Mouse (Mus musculus) MEL (cell line): ENCODE results near the gene Surf2. TPM values are rescaled to one million over a fixed set of nuclear protein-coding genes. Genes with fewer than 3 reads are reported as not detected.

Source experiments
- DNase-seq: peaks from one replicate; pipeline ENCODE4 v3.0.0; 2011; ENCODE audit warnings: low read depth, low spot score
- H3K27ac ChIP-seq: 2 replicates; pipeline ENCODE4 v1.5.1; 2012; ENCODE audit warnings: low read depth, mild to moderate bottlenecking, control low read depth, low read length, moderate library complexity; ENCODE audit not compliant: control insufficient read depth
- H3K27me3 ChIP-seq, 2 experiments: fragments of 150-350 bp in 1 of 2; sonication (generic) in 1 of 2; 2 replicates each; pipeline ENCODE4 v1.6.1; 2012; ENCODE audit warnings: low read length in 2 of 2, mild to moderate bottlenecking in 2 of 2, improper control_type of control experiment in 1 of 2, moderate library complexity in 1 of 2; ENCODE audit not compliant: insufficient read depth in 2 of 2, control insufficient read depth in 1 of 2
- H3K36me3 ChIP-seq, 2 experiments: 2 replicates each; pipeline ENCODE4 v1.6.1; 2012 to 2014; ENCODE audit warnings: low read length in 2 of 2, improper control_type of control experiment in 1 of 2, inconsistent platforms in 1 of 2, mild to moderate bottlenecking in 1 of 2; ENCODE audit not compliant: insufficient read depth in 2 of 2, control insufficient read depth in 1 of 2
- H3K4me1 ChIP-seq, 2 experiments: fragments of 150-350 bp in 1 of 2; sonication (generic) in 1 of 2; 2 replicates each; pipeline ENCODE4 v1.6.1; 2012; ENCODE audit warnings: low read length in 2 of 2, improper control_type of control experiment in 1 of 2, mild to moderate bottlenecking in 1 of 2; ENCODE audit not compliant: insufficient read depth in 2 of 2, control insufficient read depth in 1 of 2
- H3K4me3 ChIP-seq, 2 experiments: fragments of 150-350 bp in 1 of 2; sonication (generic) in 1 of 2; 2 replicates each; pipeline ENCODE4 v1.5.1; 2012; ENCODE audit warnings: low read depth in 2 of 2, low read length in 2 of 2, mild to moderate bottlenecking in 2 of 2, moderate library complexity in 2 of 2, control low read depth in 1 of 2, improper control_type of control experiment in 1 of 2; ENCODE audit not compliant: control insufficient read depth in 1 of 2, insufficient read depth in 1 of 2
- H3K79me2 ChIP-seq: 2 replicates; pipeline ENCODE4 v1.6.1; 2012; ENCODE audit warnings: mild to moderate bottlenecking, low read length, moderate library complexity; ENCODE audit not compliant: control insufficient read depth, poor library complexity, insufficient read depth
- H3K9ac ChIP-seq: 2 replicates; pipeline ENCODE4 v1.6.1; 2012; ENCODE audit warnings: low read depth, mild to moderate bottlenecking, control low read depth, low read length, moderate library complexity; ENCODE audit not compliant: control insufficient read depth, poor library complexity, severe bottlenecking
- H3K9me3 ChIP-seq: fragments of 150-350 bp; sonication (generic); replicated peaks from 2 replicates; pipeline ENCODE4 v1.6.1; 2012; ENCODE audit warnings: mild to moderate bottlenecking, low read length, improper control_type of control experiment, moderate library complexity; ENCODE audit not compliant: insufficient read depth
- BHLHE40 ChIP-seq: IDR thresholded peaks from 2 replicates; pipeline ENCODE4 v1.6.1; 2012; ENCODE audit warnings: low read depth, mild to moderate bottlenecking, inconsistent platforms, low read length, improper control_type of control experiment, borderline replicate concordance
- CHD1 ChIP-seq: IDR thresholded peaks from 2 replicates; pipeline ENCODE4 v1.6.1; 2012; ENCODE audit warnings: low read depth, mild to moderate bottlenecking, inconsistent platforms, low read length, improper control_type of control experiment
- CHD2 ChIP-seq: IDR thresholded peaks from 2 replicates; pipeline ENCODE4 v1.6.1; 2011; ENCODE audit warnings: low read length, improper control_type of control experiment
- CTCF ChIP-seq, 3 experiments: IDR thresholded peaks in 2 of 3; conservative IDR thresholded peaks in 1 of 3; 2 replicates each; pipeline ENCODE4 v1.5.1; 2011 to 2012; ENCODE audit warnings: low read length in 3 of 3, low read depth in 2 of 3, mild to moderate bottlenecking in 2 of 3, improper control_type of control experiment in 1 of 3, inconsistent platforms in 1 of 3, mixed read lengths in 1 of 3, moderate library complexity in 1 of 3; ENCODE audit not compliant: control insufficient read depth in 1 of 3, insufficient read depth in 1 of 3, poor library complexity in 1 of 3, severe bottlenecking in 1 of 3
- E2F4 ChIP-seq: IDR thresholded peaks from 2 replicates; pipeline ENCODE4 v1.6.1; 2011; ENCODE audit warnings: low read depth, low read length, improper control_type of control experiment, borderline replicate concordance
- ELF1 ChIP-seq: IDR thresholded peaks from 2 replicates; pipeline ENCODE4 v1.6.1; 2014; ENCODE audit warnings: low read depth, mild to moderate bottlenecking, inconsistent platforms, low read length, improper control_type of control experiment, moderate library complexity
- ETS1 ChIP-seq: IDR thresholded peaks from 2 replicates; pipeline ENCODE4 v1.6.1; 2012; ENCODE audit warnings: low read depth, mild to moderate bottlenecking, inconsistent platforms, low read length, improper control_type of control experiment, moderate library complexity
- GABPA ChIP-seq: IDR thresholded peaks from 2 replicates; pipeline ENCODE4 v1.6.1; 2012; ENCODE audit warnings: low read depth, mild to moderate bottlenecking, inconsistent platforms, low read length, improper control_type of control experiment, moderate library complexity
- GATA1 ChIP-seq: IDR thresholded peaks from 2 replicates; pipeline ENCODE4 v1.6.1; 2011; ENCODE audit warnings: low read depth, low read length, improper control_type of control experiment
- JUND ChIP-seq: IDR thresholded peaks from 2 replicates; pipeline ENCODE4 v1.6.1; 2011; ENCODE audit warnings: low read depth, mild to moderate bottlenecking, improper control_type of control experiment, low read length
- KAT2A ChIP-seq: conservative IDR thresholded peaks from 2 replicates; pipeline ENCODE4 v1.6.1; 2012; ENCODE audit warnings: low read depth, low read length, improper control_type of control experiment, inconsistent platforms
- MAFK ChIP-seq: IDR thresholded peaks from 2 replicates; pipeline ENCODE4 v1.6.1; 2011; ENCODE audit warnings: low read depth, mild to moderate bottlenecking, low read length, improper control_type of control experiment, borderline replicate concordance
- MAX ChIP-seq: IDR thresholded peaks from 2 replicates; pipeline ENCODE4 v1.6.1; 2011; ENCODE audit warnings: low read length, improper control_type of control experiment
- MAZ ChIP-seq: IDR thresholded peaks from 2 replicates; pipeline ENCODE4 v1.6.1; 2012; ENCODE audit warnings: low read depth, mild to moderate bottlenecking, inconsistent platforms, low read length, improper control_type of control experiment
- MEF2A ChIP-seq: IDR thresholded peaks from 2 replicates; pipeline ENCODE4 v1.6.1; 2014; ENCODE audit warnings: low read depth, mild to moderate bottlenecking, inconsistent platforms, low read length, improper control_type of control experiment; ENCODE audit not compliant: poor library complexity, insufficient replicate concordance, severe bottlenecking; ENCODE audit errors: extremely low read depth
- MXI1 ChIP-seq: IDR thresholded peaks from 2 replicates; pipeline ENCODE4 v1.6.1; 2011; ENCODE audit warnings: mild to moderate bottlenecking, low read depth, low read length, improper control_type of control experiment
- MYB ChIP-seq: IDR thresholded peaks from 2 replicates; pipeline ENCODE4 v1.6.1; 2011; ENCODE audit warnings: mild to moderate bottlenecking, low read depth, low read length, improper control_type of control experiment
- MYC ChIP-seq: IDR thresholded peaks from 2 replicates; pipeline ENCODE4 v1.6.1; 2011; ENCODE audit warnings: low read depth, mild to moderate bottlenecking, low read length, improper control_type of control experiment, moderate library complexity
- NELFE ChIP-seq: IDR thresholded peaks from 2 replicates; pipeline ENCODE4 v1.6.1; 2011; ENCODE audit warnings: low read depth, low read length, improper control_type of control experiment
- NRF1 ChIP-seq: IDR thresholded peaks from 2 replicates; pipeline ENCODE4 v1.6.1; 2014; ENCODE audit warnings: low read depth, mild to moderate bottlenecking, inconsistent platforms, low read length, improper control_type of control experiment, moderate library complexity; ENCODE audit not compliant: poor library complexity, insufficient read depth, severe bottlenecking
- POLR2A ChIP-seq, 2 experiments: IDR thresholded peaks; 2 replicates each; pipeline ENCODE4 v1.6.1; 2011 to 2012; ENCODE audit warnings: low read length in 2 of 2, mild to moderate bottlenecking in 2 of 2, control low read depth in 1 of 2, improper control_type of control experiment in 1 of 2, low read depth in 1 of 2, moderate library complexity in 1 of 2; ENCODE audit not compliant: control insufficient read depth in 1 of 2, insufficient read depth in 1 of 2, poor library complexity in 1 of 2
- POLR2AphosphoS2 ChIP-seq: IDR thresholded peaks from 2 replicates; pipeline ENCODE4 v1.6.1; 2011; ENCODE audit warnings: low read length, improper control_type of control experiment
- POLR2AphosphoS5 ChIP-seq: IDR thresholded peaks from 2 replicates; pipeline ENCODE4 v1.6.1; 2012; ENCODE audit warnings: low read depth, borderline replicate concordance, mild to moderate bottlenecking, inconsistent platforms, low read length, moderate library complexity, mixed read lengths
- RAD21 ChIP-seq: IDR thresholded peaks from 2 replicates; pipeline ENCODE4 v1.6.1; 2011; ENCODE audit warnings: mild to moderate bottlenecking, low read depth, low read length, improper control_type of control experiment
- RCOR1 ChIP-seq: IDR thresholded peaks from 2 replicates; pipeline ENCODE4 v1.6.1; 2012; ENCODE audit warnings: low read depth, mild to moderate bottlenecking, inconsistent platforms, low read length, improper control_type of control experiment
- SIN3A ChIP-seq: IDR thresholded peaks from 2 replicates; pipeline ENCODE4 v1.6.1; 2012; ENCODE audit warnings: low read length, improper control_type of control experiment, inconsistent platforms
- SMC3 ChIP-seq: IDR thresholded peaks from 2 replicates; pipeline ENCODE4 v1.6.1; 2011; ENCODE audit warnings: low read depth, low read length, improper control_type of control experiment
- TAL1 ChIP-seq: IDR thresholded peaks from 2 replicates; pipeline ENCODE4 v1.6.1; 2012; ENCODE audit warnings: mild to moderate bottlenecking, inconsistent platforms, low read length, moderate library complexity, mixed read lengths
- TBP ChIP-seq: IDR thresholded peaks from 2 replicates; pipeline ENCODE4 v1.8.0; 2011; ENCODE audit warnings: low read depth, low read length, improper control_type of control experiment
- UBTF ChIP-seq: IDR thresholded peaks from 2 replicates; pipeline ENCODE4 v1.6.1; 2012; ENCODE audit warnings: low read depth, mild to moderate bottlenecking, inconsistent platforms, low read length, improper control_type of control experiment, moderate library complexity, borderline replicate concordance; ENCODE audit not compliant: insufficient read depth
- USF1 ChIP-seq: IDR thresholded peaks from 2 replicates; pipeline ENCODE4 v1.6.1; 2014; ENCODE audit warnings: low read depth, mild to moderate bottlenecking, inconsistent platforms, low read length, improper control_type of control experiment, moderate library complexity
- USF2 ChIP-seq, 2 experiments: IDR thresholded peaks; 2 replicates each; pipeline ENCODE4 v1.6.1; 2011 to 2012; ENCODE audit warnings: improper control_type of control experiment in 2 of 2, low read length in 2 of 2, borderline replicate concordance in 1 of 2, inconsistent platforms in 1 of 2, low read depth in 1 of 2, mild to moderate bottlenecking in 1 of 2; ENCODE audit not compliant: insufficient read depth in 1 of 2
- ZC3H11A ChIP-seq: IDR thresholded peaks from 2 replicates; pipeline ENCODE4 v1.6.1; 2012; ENCODE audit warnings: low read depth, mild to moderate bottlenecking, inconsistent platforms, low read length, improper control_type of control experiment
- ZKSCAN1 ChIP-seq: IDR thresholded peaks from 2 replicates; pipeline ENCODE4 v1.6.1; 2012; ENCODE audit warnings: low read depth, mild to moderate bottlenecking, inconsistent platforms, low read length, improper control_type of control experiment, moderate library complexity
- ZMIZ1 ChIP-seq: IDR thresholded peaks from 2 replicates; pipeline ENCODE4 v1.6.1; 2012; ENCODE audit warnings: low read depth, mild to moderate bottlenecking, inconsistent platforms, low read length, improper control_type of control experiment, moderate library complexity
- ZNF384 ChIP-seq: IDR thresholded peaks from 2 replicates; pipeline ENCODE4 v1.6.1; 2012; ENCODE audit warnings: low read depth, mild to moderate bottlenecking, inconsistent platforms, low read length, improper control_type of control experiment
- polyA plus RNA-seq, 2 experiments: library from polyadenylated mRNA; stranded (reverse) in 1 of 2; unstranded in 1 of 2; fragments of >175 nt in 1 of 2; fragments of >200 nt in 1 of 2; gene quantifications; 2 replicates each; pipeline versions ENCODE4 v1.2.1 to v1.2.4; 2012; ENCODE audit warnings: low replicate concordance in 2 of 2, low read depth in 1 of 2; ENCODE audit not compliant: insufficient read length in 2 of 2, insufficient read depth in 1 of 2, missing spikeins in 1 of 2
- total RNA-seq: library from RNA; depleted of rRNA; stranded (reverse); fragments of 300-350 nt; gene quantifications from 2 replicates; pipeline ENCODE4 v1.2.3, GENCODE M21; 2012

Gene Surf2
- total and polyA plus RNA-seq, 3 experiments = 63.1 to 84.8 TPM; not detected in 1

GRCm38 (mm10) chr2:26933304-26934055 is 17.3 kb downstream of the Surf2 start, which contains the start of the genes Surf4 and Stkld1:
Gene Surf4, minus strand, starts transcription at chr2:26933928.
Gene Stkld1, plus strand, starts transcription at chr2:26934047.
- H3K4me3 ChIP-seq = peak within 1 kb of the TSS; percentile 93 to 99
- H3K79me2 ChIP-seq = peaks cover 45% of the 10 kb centered on the region
- H3K27me3 ChIP-seq = no peaks in the 10 kb centered on the region
- no peaks in the 10 kb centered on the region for H3K9me3 ChIP-seq
- peaks cover 19 to 46% of the 10 kb centered on the region in 2 experiments for H3K4me1 ChIP-seq
- H3K36me3 ChIP-seq = peaks cover 5 to 38% of the 10 kb centered on the region in 2 experiments; a peak in 3 of 4 replicates
- H3K27ac ChIP-seq = peak within 1 kb of the TSS; percentile 69
- DNase-seq = peak; percentile 97
- H3K9ac ChIP-seq = peak within 1 kb of the TSS; percentile 94
- TF ChIP-seq MYC = no peak
- TF ChIP-seq GABPA = no peak
- TF ChIP-seq CHD2 = no peak
- TF ChIP-seq KAT2A = no peak
- no peak for TF ChIP-seq RCOR1
- TF ChIP-seq NRF1 = peak; percentile 63
- TF ChIP-seq USF2 (IDR thresholded peaks at IDR 0.05; ENCODE audit: borderline replicate concordance in 1 of 2, insufficient read depth in 1 of 2, low read depth in 1 of 2, low read length in 2 of 2) = no peak
- TF ChIP-seq GATA1 = no peak
- 0 out of 2 replicates have a peak, but pooled peaks have one; percentile 75 for TF ChIP-seq UBTF
- no peak for TF ChIP-seq TAL1
- TF ChIP-seq POLR2AphosphoS5 = no peak
- no peak for TF ChIP-seq ZKSCAN1
- TF ChIP-seq MAZ = peak; percentile 85
- peak; percentile 73 to 97 for TF ChIP-seq POLR2A (IDR thresholded peaks at IDR 0.05; ENCODE audit: control insufficient read depth in 1 of 2, insufficient read depth in 1 of 2, low read depth in 1 of 2, low read length in 2 of 2, poor library complexity in 1 of 2)
- no peak for TF ChIP-seq RAD21
- no peak; the same call in none of the 2 replicates for TF ChIP-seq SIN3A
- TF ChIP-seq MEF2A = no peak
- 0 out of 2 replicates have a peak, but pooled peaks have one; percentile 31 for TF ChIP-seq TBP
- peak; percentile 72 for TF ChIP-seq NELFE
- no peak for TF ChIP-seq E2F4
- peak; percentile 84 for TF ChIP-seq ZMIZ1
- peak; percentile 88 for TF ChIP-seq POLR2AphosphoS2
- no peak for TF ChIP-seq CTCF (IDR thresholded peaks at IDR 0.05 in 2 of 3, conservative IDR thresholded peaks at IDR 0.05 in 1 of 3; ENCODE audit: control insufficient read depth in 1 of 3, insufficient read depth in 1 of 3, low read depth in 2 of 3, low read length in 3 of 3, poor library complexity in 1 of 3, severe bottlenecking in 1 of 3)
- TF ChIP-seq ZC3H11A = no peak
- TF ChIP-seq JUND = no peak
- TF ChIP-seq ETS1 = no peak; the same call in 1 of the 2 replicates
- no peak for TF ChIP-seq MAFK
- no peak for TF ChIP-seq MYB
- 0 out of 2 replicates have a peak, but pooled peaks have one; percentile 3 for TF ChIP-seq USF1
- TF ChIP-seq MXI1 = peak; percentile 62
- no peak for TF ChIP-seq BHLHE40
- TF ChIP-seq ZNF384 = no peak
- TF ChIP-seq MAX = peak; percentile 39; the same call in 1 of the 2 replicates
- TF ChIP-seq SMC3 = no peak
- TF ChIP-seq ELF1 = peak; percentile 48; the same call in 1 of the 2 replicates
- TF ChIP-seq CHD1 = no peak
